Comparison of ENCODE assay signal across 10 mouse cellular contexts in the genomic region with DNA sequence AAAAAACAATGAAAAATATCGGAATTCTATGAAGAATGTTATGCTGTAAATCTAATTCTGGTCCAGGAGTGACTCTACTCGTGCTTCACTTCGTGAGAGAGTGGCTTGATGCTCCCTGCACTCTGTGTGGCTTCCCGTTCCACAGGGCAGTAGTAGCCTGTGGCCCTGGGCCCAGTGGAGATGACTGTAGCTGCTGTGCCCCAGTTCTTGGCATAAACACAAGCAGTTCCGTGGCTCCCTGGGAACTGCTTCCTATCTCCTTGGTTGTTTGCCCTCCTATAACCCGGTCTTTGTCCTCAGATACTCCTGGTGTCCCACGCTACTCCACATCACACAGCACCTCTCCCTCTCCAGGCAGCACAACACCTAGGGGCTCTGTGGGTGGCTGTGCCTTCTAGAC.
DNase-seq lines count a peak whose midpoint lies in the region; ATAC-seq lines count a peak whose summit lies in the region.
"Had no signal": no experiment of that assay in that cellular context is flagged by ENCODE, and none has a peak within 500 bp of the region (broad histone marks: within the 10 kb centered on the region; RNA-seq: fewer than 3 reads in every experiment).

No protein-coding gene starts in this region.

- H3K9me3 ChIP-seq in kidney, embryonic 15.5 days (replicated peaks): no peaks in the 10 kb centered on the region
- H3K9me3 ChIP-seq: megakaryocyte, embryonic 14.5 days had no signal

- peak; percentile 10 for DNase-seq in adrenal gland, postnatal 10 days
- DNase-seq in adrenal gland, adult 8-10 months: no peak
- no peak for DNase-seq in kidney, postnatal 4 days
- DNase-seq in kidney, postnatal 14 days: peak; percentile 34
- peak; percentile 32 for DNase-seq in skeletal muscle tissue, adult 2 months (ENCODE audit: low read depth, low spot score)
- DNase-seq in liver: no peak
- no peak for DNase-seq in urinary bladder, adult 18-20 months (ENCODE audit: low spot score in 2 of 2)

- H3K9ac ChIP-seq in kidney, embryonic 15.5 days: no peak overlapping the region

- H3K27ac ChIP-seq in kidney, embryonic 15.5 days: peak overlapping the region; percentile 42; the same call in 1 of the 2 replicates

- H3K4me3 ChIP-seq in kidney, embryonic 15.5 days (replicated peaks): no peak overlapping the region
- H3K4me3 ChIP-seq: megakaryocyte, embryonic 14.5 days had no signal

- H3K4me1 ChIP-seq in kidney, embryonic 15.5 days: no peaks in the 10 kb centered on the region; the same call in 1 of the 2 replicates
- H3K4me1 ChIP-seq: megakaryocyte, embryonic 14.5 days had no signal

- no peaks in the 10 kb centered on the region for H3K27me3 ChIP-seq in kidney, embryonic 15.5 days
- H3K27me3 ChIP-seq: megakaryocyte, embryonic 14.5 days had no signal

- H3K4me2 ChIP-seq in kidney, embryonic 15.5 days: no peak overlapping the region

- no peak for ATAC-seq in kidney, embryonic 15.5 days (replicated peaks; ENCODE audit: low FRiP score)
- ATAC-seq: Patski had no signal

- H3K36me3 ChIP-seq in kidney, embryonic 15.5 days: no peaks in the 10 kb centered on the region

- 76% methylated on average over 7 of the region's 7 CpGs for WGBS in kidney, embryonic 15.5 days

Comparison
In these comparisons a context has a peak if more than half of its experiments do, and no peak if none do; other contexts are left out.
1. DNase-seq: peak in adrenal gland, postnatal 10 days (single experiment), kidney, postnatal 14 days (single experiment) and skeletal muscle tissue, adult 2 months (single experiment); none in adrenal gland, adult 8-10 months (single experiment), kidney, postnatal 4 days (0 of 2), liver (single experiment) and urinary bladder, adult 18-20 months (0 of 2).